Mouse (Mus musculus): Measurements from ENCODE around the gene Iqschfp.

Iqschfp gene

DNA sequence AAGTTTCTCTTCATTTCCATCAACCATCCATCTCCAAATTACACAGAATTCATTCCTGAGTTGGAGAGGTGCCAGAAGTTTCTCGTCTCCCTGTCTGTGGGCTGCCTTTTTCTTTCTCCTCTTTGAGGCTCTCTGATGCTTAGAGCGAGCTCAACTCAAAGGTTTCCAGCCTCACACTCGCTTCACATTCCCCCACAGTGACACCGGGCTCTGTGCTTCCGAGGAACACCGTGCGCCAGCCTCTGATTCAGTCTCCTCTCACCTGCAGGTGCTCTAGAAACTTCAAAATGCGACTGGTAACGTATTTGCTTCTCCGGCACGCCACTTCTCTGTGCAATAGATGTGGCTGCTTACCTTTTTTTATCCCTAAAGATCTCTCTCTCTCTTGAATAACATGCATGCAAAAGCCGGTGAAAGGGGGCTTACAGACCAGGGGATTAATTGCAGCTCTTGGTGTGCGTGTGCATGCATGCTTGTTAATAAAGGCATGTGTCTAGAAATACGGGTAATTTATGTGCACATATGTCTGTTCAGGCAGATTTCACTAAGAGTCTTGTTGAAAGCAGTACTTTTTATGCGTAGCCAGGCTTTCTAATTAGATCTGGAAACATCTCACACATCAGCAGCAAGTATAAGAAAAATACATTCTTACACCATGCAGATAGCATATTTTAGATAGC lies at the start of gene Iqschfp, which contains the start of gene Iqcj:
Gene Iqschfp, plus strand, starts transcription at position 207 of the 680 bp plus-strand sequence.
Gene Iqcj, plus strand, starts transcription at position 195 of the 680 bp plus-strand sequence.
- no peak for DNase-seq

GRCm38 (mm10) chr3:67852397-67852796 lies 39.6 kb upstream of the Iqschfp start:
- no peak for DNase-seq

DNA sequence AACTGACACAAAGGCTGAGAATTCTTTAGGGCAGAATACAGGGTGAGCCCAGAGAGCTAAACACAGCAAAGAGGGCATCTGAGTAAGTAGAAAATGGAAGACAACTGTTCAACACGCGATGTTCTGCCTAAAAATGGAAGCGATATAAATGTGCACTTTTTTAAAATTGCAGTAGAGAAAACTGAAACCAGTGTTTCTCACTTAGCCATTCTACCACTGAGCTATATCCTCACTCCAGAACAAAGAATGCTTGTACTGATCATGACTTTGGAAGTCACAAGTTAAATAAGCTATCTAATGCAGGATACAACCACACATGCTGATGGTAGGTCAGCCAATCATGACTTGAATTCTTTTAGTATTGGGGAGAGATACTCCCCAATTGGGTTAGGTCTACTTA lies 30.5 kb upstream of the Iqschfp start:
- no peak for DNase-seq

DNA sequence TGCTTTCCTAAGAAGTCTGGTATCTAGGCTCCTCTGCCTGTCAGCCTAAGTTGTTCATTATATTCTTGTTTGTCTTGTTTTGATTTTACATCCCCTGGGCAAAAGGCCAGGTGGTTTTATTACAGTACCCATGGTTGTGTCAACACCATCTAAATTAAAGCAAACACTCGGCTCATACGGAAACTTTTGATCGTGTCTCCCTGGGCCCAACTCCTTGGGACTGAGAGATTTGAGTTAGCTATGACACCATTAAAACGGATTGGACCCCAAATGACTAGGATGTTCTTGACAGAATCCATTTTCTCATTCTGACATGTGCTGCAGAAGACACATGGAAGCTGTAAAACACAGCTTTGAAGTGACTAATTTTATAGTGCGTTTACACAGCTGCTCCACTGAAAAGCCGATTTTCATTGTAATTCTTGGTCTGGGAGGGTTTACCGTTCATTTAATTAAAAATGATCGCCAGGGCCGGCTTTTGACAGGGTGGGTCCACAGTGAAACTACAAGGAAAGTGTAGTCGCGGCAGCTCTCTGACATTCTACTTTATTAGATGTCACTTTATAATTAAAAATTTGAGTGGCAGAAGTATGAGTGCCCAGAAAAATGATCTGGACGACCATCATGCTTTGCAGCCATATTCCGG lies 24.5 kb upstream of the Iqschfp start:
- DNase-seq: peak; percentile 14 to 50

- DNase-seq: no peak
Observed at GRCm38 (mm10) chr3:67869424-67869823, 22.6 kb upstream of the Iqschfp start.

DNA sequence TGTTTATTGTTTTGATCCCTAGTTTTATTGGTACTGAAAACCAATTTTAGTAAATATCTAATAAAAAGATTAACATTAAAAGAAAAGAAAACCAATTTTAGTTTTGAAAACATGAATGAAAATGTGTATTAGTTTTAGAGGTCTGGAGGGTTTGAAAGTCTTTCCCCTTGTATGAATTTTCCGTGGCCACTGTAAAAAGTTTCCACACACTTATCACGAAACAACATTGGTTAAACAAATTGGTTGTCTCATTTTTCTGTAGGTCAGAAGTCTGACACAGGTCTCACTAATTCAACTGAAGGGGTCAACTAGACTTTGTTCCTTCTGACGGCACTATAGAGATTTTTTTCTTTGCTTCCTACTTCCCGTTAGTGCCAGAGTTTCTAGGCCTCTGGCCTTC lies 14.8 kb upstream of the Iqschfp start:
- no peak for DNase-seq

DNA sequence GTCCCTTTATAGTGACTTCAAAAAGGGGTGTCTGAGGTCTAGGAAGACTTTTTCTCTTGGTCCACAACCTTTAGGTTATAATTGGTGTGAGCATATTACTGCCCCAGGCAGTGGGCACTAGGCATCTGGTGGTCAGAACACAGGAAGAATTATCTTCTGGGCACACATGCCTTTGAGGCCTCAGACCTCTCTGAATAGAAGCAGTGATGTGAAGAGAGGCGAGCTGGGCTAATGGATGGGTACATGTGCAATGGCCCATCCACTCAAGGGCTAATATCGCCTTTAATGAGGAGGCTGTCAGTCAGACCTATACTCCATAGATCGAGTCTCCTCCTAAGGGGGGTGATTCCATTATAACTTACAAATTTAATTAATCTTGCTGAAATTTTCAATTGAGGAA lies 7.7 kb upstream of the Iqschfp start:
- no peak for DNase-seq

DNA sequence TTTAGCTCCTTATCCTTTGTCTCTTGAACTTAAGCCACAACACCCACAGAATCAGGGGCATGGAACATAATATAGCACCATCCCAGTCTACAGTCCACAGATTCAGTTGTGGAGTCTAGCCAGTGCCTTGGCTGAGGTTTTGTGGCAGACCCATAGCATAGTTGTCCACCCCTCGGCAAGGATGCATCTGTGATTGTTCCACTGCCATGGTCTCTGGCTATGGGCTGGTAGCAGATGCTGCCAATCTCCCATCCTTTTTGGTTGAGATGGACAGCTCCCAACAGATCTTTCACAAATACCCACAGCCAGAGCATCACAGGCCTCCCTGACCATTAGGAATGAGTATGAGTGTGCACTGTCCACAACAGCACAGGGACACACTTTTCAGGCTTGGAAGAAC lies 5.9 kb upstream of the Iqschfp start:
- DNase-seq: no peak

DNA sequence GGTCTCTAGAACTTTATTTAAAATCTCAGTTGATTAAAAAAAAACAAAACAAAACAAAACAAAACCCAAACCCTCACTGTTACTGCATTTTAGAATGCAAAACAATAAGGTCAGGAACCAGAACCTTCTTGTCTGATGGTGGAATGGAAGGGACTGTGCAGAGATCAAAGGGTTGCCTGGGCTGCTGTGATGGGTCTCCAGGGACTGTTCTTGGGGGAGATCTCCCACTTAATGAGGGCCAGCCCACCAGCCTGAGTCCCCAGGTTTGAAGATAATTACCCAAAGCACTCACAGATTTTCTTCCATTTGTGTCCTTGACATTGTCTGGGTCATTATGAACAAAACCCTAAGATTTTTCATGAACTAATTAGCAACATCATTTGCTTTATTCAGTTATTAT lies 4.8 kb upstream of the Iqschfp start:
- no peak for DNase-seq

GRCm38 (mm10) chr3:67892768-67893167 lies 736 bp downstream of the Iqschfp start:
- no peak for DNase-seq

DNA sequence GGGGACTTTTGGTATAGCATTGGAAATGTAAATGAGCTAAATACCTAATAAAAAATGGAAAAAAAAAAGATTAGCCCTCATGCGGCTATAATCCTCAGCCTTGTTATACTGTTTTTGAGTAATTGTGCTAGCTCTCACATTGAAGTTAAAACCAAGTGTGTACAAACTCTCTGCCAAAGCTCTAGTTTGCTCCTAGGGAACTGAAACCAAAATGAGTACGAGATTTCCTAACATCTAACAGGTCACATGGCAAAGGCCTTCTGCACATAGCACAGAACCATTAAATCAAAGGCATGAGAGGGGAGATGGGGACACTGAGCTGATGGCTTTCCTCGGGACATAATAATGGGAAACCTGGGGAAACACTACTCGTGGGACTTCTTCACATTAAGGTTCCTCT lies 10.5 kb downstream of the Iqschfp start:
- DNase-seq: no peak

- no peak for DNase-seq
Observed at GRCm38 (mm10) chr3:67908586-67908985, 16.6 kb downstream of the Iqschfp start.

DNA sequence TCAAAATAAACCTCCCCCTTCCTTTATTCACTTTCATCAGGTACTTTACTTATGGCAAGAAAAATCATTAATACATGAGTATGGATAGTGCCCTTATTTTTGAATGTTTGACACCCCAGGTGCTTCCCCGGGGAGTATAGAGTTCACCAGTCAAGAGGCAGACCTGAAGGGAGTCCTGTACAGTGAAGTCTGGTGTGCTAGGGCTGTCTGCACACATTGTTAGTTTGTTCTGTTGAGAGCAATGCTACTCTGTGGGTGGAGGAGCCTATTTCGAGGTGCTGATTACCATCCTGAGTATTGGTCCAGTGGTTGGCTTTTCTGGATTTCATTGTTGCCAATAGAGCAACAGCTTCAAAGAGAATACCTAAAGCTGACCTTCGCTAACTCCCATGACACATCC lies 26.1 kb downstream of the Iqschfp start:
- DNase-seq: no peak

- no peak for DNase-seq
Observed at GRCm38 (mm10) chr3:67918634-67919259, 26.7 kb downstream of the Iqschfp start.

DNA sequence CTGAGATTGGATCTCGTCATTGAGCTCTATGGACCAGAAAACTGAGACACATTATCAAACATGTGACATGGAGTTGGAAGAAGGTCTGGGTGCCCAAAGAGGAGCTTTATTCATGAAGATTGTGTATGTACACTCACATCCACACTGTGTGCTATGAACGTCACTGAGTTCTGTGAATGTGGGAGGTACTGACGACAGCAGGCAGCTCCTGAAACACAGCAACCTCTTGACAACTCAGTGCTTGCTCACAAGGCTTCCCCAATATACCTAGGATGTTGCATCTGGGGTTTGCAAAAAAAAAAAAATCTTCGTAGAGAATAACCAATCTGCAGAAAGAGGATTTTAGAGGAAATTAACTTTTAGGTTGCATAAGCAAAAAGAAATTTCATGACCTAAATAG lies 31.1 kb downstream of the Iqschfp start:
- no peak for DNase-seq

- DNase-seq: no peak
Observed at GRCm38 (mm10) chr3:67925453-67925852, 33.4 kb downstream of the Iqschfp start.

DNA sequence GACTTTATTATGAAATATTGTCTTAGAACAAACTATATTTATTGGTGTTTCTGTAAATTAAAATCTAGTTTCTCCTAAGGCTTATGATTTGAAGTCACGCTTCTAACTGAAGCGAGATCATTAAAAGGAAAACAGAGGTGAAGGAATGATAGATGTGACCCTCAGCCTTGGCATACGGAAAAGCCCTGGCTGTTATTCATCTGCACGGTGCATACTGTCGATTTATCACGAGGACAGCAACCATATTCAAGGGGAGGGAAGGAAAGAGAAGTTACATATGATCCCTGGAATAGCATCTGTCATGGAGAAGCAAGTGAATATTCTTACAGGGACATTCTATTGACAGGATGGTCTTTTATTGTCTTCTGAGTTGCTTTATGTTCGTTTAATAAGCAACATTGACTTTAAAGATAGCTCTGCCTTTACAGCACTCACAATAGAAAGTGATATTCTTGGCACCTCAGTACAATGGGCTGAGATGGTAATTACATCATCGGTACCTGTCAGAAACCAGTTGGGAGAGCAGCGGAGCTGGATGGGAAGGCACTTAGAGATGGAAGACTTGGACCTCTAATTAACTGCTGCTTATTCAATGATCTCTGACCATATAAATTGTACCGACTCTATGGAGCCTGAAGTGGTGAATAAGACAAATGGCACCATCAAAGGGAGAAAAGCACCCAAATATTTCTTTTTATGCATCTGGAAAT lies 38.5 kb downstream of the Iqschfp start:
- DNase-seq: no peak

- no peak for DNase-seq
Observed at GRCm38 (mm10) chr3:67931181-67931580, 39.1 kb downstream of the Iqschfp start.

DNA sequence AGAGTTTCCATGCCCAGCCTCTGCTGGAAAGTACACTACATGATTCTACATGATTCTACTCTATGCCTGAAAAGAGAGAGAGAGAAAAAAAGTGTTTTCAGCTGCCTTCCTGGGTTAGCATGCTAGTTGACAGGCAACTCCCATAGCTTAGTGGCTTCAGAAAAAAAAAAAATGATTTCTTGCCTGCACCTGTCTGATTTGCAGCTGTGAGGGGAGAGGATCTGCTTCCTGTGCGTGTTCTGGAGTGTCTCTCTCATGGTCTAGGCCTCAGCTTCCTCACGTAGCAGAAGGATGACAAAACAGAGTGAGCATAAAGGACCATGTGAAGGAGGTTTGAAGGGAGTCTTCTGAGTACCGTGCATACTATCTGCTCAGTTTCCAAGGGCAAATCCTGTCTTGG lies 39.9 kb downstream of the Iqschfp start:
- no peak for DNase-seq

DNA sequence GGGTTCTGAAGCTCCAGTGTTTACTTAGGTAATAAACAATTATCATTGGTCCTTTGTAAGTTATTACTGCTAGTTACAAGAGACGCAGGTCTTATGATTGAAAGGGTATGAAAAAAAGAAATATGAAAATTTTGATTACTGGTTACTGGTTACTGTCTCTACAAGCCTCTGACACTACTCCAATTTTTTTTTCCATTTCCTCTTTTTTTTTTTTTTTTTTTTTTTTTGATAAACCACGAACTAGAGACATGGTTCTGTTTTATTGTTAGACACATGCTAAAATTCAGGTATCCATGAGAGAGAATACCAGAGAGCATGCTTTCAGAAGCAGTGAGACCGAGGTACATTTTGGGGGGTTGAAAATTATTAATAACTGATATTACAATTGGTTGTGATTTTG lies 43.8 kb downstream of the Iqschfp start:
- no peak for DNase-seq

DNA sequence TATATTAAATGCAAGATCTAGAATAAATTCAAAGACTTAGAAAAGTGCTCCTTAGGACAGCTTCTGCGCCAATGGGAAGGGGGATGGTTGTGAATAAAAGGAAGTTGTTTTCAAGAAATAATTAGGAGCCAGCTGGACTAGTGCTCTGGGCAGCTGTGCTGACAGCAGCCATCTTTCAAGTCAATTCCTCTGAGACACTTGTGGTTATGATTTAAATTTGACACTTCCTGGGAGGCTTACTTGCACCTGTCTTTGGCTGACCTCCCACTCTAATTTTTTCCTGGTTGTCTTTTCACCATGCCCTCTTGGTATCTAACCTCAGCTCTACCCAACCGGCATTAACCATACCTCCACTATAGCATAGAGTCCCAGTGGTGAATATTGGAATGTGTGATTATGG lies 55.0 kb downstream of the Iqschfp start:
- no peak for DNase-seq

- no peak for DNase-seq
Observed at GRCm38 (mm10) chr3:67952517-67952940, 60.5 kb downstream of the Iqschfp start.

DNA sequence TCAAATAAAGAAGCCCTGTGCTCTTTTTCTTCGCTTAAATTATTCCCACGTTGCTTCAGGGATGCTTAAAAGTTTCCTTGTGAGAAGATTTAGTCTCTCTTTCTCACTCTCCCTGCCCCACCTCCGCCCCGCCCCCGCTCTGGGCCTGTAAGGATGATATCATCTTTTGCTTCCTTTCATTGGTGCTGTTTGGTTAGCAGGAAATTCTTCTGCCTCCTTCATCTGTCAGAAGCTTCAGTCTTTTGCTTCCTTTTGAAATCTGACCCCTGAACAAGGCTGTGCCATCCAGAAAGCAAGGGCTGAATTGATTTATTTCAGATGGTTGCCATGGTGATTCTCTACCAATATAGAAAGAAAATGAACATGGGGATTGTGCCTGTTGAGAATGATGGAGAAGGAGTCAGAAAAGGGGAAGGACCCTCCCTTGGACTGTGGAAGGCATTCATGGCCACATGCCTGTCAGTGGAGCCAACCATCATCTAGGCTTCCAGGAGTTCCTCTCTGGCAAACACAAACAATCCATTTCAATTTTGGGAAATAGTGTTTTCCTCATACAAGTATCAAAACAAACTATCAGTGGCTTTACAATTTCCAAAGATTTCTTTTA lies 62.5 kb downstream of the Iqschfp start:
- peak; percentile 37 to 38 for DNase-seq
